Mouse (Mus musculus) heart, adult 18-20 months (tissue): ENCODE data around the gene Lama4. TPM values are rescaled to one million over a fixed set of nuclear protein-coding genes. Genes with fewer than 3 reads are reported as not detected.

ENCODE experiments used
- DNase-seq, 2 experiments: peaks; one replicate each; pipeline ENCODE4 v3.0.0; 2021 to 2022; ENCODE audit warnings: mixed read lengths in 1 of 2
- total RNA-seq, 2 experiments: library from RNA; stranded (reverse); gene quantifications; 2 replicates each; pipeline ENCODE4 v1.2.3; 2021

Lama4 gene
- total RNA-seq, 2 experiments from 2014 or later, result 47.2 to 52.0 TPM

DNA sequence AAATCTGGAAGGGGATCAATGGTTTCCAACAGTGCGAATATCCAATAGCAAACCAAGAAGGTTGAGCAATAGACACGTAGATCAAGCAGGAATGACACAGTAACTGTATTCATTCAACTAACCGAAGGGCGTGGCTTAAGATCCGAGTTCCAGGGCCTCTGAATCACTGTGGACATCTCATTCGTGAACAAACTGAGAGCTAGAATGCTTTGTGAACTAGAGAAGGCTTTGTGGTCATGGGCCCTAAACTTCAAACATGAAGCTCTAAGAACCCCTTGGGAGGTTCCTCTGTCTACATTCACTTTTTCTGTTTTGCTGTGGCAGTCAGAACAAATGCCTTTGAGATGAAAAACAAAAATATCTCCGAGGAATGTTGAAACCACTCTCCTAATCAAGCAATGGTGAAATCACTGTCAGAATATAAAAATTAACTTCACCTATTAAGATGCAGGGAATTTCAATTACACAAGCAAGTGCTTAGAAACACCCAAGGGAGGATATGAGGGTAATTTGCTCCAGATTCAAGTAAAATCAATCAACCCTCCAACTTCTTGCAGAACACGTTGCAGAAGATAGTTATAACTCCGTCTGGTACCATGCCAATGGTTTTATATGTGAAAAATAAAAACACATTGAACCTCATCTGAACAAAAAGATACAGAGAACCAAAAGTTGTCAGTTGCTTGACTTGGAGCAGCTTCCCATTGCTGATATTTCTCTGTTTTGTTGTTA lies 29.6 kb downstream of the Lama4 start:
- DNase-seq, result peak in 1 of 2 experiments; percentile 52

DNA sequence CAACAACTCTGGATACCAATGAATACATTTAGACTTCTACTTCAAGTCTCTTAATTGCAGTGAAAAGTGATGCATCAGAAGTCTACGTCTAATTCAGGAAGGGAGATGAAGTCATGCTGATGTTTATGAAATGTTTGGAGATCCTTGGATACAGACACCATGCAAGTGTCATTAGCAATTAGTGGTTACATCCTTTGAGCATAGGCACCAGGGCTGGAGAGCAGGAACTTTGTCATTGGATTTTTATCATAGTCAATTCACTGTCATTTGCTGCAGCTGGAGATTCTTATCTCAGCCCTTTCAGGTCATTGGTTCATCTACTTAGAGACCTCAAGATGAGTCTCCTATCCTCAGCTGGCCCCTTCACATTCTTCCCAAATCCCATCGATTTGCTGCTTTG lies 30.6 kb downstream of the Lama4 start:
- DNase-seq, result no peak

DNA sequence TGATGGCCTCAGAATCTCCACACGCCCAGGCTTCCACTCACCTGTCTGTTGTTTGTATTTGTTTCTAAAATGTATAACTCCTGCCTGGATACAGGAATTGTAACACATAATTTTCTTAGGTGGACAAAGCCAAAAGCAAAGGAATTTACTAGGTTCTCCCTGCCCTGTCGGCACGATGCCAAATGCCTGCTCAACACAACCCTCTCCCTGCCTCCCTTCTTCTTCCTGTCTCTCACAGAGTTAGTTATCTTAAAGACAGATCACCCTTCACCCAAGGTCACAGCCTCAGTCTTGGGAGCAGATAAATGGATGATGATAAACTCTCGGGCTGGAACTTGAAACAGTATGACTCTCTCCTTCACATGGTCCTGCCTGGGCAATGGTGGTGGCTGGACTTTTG lies 35.6 kb downstream of the Lama4 start:
- DNase-seq, result no peak

DNA sequence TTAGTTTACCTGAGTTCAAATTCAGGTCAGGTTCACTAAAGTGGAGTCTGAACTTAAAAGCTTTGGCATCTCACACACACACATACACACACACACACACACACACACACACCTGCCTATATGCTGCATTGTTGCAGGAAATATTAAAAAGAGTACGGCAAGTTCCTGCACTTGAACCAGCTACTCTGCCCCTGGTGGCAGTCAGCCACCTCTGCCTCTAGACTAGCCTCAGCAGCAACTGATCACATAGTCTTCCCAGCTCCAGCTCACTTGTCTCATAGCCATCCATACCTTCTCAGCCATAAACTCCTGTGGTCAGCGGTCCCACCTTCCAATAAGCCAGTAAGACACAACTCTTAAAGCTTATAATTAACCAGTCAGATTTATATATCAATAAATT lies 37.2 kb downstream of the Lama4 start:
- no peak for DNase-seq

DNA sequence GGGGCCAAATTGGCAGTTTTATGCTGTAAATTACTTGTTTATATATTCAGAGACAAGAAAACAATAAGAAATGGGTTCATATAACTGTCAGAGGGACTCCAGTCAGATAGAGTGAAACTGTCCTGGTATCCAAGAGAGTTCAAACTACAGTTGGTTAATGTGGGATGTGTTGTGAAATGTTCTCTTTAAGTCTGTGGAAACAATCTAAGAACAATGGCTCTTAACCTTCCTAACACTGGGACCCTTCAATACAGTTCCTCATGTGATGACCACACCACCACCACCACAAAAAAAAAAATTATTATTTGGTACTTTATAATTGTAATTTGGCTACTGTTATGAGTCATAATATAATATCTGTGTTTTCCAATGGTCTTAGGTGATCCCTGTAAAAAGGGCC lies 38.2 kb downstream of the Lama4 start:
- no peak for DNase-seq

DNA sequence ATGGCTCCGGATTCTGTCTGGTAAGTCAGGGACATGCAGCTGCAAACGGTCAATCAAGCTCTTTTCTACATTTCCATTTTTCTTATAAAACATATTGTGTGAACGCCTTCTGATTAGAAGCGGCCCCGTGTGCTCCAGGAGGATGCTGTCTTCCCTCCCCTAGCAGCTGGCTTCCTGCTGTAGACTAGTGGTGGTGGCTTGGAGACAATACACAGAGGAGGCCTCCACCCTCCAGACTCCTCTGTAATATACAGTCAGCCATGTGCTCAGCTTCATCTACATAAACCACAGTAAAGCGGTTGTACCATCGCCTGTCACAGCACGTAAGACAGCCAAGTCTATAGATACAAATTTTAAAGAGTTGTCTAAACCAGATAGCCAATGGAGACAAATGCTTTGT lies 40.2 kb downstream of the Lama4 start:
- DNase-seq, result no peak

DNA sequence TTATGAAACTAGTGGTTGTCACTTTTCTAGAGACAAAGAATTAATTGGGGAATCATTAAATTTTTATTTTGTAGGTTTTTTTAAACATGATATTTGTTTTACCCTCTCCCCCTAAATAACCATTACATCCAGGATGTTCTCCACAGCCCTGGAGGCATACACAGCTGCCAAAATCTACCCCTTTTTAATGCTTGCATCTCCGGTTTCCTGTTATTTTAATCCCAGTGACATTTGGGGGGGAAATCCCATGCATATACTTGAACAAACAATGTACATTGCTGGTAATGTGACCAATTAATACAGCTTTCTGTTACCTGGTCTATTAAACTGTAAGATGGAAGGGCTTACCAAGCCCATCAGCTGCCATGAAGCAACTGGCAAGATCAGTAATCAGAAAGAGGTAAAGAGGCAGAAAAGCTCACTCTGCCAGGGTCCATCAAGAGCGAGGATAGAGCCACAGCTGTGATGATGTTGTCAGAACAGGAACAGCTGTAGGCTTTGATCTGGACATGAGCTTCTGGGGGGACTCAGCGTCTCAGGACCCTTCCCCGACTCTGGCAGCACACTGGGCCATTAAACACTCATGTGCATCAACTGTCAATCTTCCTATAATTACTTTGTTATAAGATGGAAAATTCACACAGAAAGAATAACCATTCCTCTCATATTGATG lies 41.3 kb downstream of the Lama4 start:
- DNase-seq, result no peak

DNA sequence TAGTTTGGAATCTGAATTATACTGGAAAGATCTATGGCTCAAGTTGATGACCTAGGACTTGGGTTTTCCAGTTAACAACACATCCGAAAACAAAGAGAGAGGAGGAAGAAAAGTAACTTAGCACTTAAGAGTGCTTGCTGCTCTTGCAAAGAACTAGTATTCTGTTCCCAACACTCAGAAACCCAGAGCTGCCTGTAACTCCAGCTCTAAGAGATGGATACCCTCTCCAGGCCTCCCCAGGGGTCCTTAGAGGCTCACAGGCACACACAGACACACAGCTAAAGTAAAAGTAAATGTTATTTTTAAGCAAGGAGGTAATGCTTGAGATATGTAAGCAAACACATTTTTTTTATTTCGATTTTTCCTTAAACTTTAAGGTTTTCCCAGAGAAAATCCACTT lies 49.5 kb downstream of the Lama4 start:
- DNase-seq, result no peak

DNA sequence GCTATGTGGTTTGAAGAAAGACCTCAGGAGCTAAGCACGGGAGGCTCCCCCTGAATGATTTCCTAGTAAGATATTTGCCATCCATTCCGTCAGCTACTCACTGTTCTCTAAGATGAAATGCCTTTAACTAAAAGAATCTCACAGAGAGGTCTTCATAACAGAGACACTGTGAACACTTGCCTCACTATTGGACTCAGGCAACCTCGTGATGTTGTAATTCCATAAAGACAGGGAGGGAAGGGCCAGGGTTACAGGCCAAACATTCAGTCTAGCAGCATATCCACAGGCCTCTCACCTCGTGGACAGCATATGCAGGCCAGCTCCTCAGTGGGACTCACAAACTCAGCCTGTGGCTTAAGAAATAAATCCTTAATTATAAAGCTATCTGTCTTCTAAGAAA lies 52.7 kb downstream of the Lama4 start:
- no peak for DNase-seq

DNA sequence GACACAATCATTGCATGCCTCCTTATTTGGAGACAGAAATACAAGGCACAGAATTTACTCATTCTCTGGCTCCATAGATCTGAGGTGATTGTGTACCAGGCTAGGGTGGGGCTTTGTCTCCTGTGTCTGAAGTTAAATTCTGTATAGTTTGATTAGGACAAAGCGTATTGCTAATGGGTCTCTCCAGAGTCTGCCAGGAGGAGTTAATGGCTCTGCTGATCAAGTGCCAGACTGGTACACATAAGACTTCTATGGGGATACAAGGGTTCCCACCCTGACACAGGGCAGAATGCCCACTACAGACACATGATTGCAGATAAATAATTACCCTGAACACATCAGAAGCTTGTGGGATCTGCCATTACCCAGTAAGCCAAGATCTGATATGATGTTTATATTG lies 53.3 kb downstream of the Lama4 start:
- no peak for DNase-seq

DNA sequence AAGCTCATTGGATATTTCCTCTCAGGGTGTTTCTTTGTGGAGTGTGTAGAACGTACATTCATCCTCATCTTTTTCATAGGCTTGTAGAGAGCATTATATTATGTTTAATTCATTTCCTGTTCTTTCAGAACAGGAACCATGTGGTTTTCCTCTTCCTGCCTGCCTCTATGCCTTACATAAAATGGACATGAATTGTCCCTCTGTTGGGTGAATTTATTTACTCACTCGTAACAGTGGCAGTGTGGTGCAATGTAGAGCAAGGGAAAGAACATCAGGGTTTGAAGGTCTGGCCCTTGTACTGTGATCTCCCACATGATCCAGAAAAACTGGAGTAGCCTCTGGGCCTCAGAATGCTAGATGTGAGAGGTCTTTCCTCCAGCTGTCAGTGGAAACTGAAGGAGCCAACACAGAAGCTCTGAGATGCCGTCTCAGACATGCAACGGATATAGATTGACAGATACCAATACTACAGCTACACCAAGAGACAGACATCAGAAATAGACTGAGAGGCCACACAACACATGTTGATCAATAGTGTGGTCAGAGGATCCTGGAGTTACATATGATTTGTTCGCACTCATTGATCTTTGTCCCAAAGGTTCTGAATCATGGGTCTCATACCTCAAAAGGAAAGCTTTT lies 58.4 kb downstream of the Lama4 start:
- no peak for DNase-seq

DNA sequence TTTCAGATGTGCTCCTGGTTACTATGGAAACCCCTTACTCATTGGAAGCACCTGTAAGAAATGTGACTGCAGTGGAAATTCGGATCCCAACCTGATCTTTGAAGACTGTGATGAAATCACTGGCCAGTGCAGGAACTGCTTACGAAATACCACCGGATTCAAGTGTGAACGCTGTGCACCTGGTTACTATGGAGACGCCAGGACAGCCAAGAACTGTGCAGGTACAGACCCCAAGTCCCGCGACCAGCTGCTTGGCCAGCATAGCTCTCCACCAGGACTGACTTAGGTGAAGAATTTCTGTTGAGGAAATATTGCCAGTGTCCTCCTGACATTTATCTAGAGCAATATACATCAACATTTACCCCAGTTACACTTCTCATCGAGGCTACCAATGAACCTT lies 61.2 kb downstream of the Lama4 start:
- DNase-seq, result no peak

DNA sequence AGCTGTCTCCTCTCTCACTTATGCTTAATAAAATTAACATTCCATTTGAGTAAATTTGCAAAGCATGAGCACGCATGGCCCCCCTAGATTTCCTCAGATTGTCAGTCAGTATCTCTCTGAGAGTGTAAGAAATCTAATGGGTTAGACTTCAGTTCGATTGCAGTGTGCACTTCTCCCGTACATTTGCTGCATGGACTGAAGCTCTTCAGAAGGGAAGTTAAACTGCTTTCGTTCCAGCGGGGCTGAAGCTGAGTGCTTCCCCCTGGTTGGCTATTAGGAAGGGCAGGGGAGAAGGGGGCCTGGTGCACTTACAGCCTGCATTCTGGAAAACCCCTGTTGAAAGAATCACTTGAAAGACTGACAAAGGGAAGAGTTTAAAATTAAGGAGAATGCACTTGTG lies 61.7 kb downstream of the Lama4 start:
- DNase-seq, result no peak

DNA sequence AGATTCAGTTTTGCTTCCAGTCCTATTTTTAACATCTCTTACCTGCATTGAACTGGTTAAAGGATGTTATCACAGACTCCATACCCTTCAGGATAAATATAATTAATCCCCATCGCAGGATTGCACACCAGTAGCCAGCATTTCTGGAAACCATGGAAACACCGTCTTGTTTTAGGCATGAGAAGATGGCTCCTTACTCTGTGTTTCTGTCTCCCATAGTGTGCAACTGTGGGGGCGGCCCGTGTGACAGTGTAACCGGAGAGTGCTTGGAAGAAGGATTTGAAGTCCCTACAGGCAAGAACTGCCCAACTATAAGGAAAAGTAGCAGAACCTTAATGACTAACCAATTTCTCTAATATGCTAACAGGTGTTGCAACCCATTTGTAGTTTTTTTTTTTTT lies 63.1 kb downstream of the Lama4 start:
- no peak for DNase-seq

DNA sequence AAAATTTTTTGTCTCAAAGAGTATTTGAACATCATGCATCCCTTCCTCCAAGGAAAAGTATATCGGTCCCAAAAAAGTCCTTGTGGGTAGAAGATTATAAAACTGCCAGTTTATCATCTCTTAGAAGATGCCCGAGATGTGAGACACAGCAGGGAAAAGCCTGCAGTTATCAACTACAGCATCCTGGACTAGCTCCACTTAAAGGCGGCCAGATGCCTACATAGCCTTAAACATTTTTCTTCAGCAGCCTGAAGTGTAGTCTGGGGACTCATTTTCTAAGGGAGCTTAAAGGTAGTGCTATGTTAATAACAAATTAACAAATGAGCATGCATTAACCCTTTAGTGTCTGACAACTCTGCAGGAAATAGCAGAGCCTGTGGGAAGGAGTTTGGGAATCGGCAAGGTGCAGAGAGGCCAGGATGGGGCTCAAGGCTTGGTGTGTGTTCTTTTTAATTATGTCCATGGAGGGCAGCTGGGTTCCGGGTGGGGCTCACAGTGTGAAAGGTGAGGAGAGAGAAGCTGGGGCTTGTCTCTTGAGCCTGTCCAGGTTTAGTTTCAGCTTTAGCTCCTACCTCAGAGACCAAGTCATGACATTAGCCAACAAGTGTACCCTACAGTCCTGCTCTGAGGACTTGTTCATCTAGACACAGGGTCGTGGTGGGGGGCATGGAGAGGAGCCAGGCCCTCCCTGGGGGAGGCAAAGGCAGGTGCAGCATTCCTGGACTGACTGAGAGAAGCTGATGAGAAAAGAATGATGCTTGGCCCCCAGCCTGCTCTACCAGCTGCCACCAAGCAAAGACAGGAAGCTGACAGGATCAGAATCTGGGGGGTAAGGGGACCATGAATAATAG lies 64.2 kb downstream of the Lama4 start:
- no peak for DNase-seq

DNA sequence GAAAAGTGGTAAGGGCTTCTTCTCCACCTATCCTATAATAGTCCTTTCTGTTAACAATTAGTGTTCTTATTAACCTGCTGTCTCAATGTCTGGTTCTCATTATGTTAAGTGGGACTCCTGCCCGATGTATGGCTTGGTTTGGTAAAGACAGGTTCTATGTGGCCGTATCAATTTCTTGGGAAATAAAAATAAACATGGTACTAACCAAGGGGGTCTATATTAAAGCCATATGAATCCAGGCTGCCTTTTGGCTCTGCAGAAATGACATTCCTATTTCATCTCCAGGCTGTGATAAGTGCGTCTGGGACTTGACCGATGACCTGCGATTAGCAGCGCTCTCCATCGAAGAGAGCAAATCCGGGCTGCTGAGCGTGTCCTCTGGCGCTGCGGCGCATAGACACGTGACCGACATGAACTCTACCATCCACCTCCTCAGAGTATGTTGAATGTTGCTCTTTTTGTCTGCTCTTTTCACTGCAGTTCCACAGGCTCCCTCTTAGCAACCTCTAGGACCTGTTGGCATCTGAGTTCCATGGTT lies 64.9 kb downstream of the Lama4 start:
- no peak for DNase-seq

DNA sequence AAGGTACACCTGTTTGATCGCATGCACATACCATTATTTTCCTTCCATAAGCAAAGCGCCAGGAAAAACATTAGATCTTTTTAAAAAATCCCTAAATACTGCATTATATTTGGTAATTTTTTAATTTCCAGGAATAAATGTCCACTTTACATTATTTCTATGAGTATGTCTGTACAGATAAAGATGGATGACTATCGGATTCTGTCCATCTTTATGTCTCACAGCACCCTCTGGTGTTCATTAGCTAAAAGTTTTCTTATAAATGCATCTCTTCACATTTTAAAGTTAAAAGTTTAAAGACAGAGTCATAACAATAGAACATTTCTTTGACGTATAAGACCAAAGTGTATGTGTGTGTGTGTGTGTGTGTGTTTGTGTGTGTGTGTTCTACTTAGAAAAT lies 74.2 kb downstream of the Lama4 start:
- no peak for DNase-seq

DNA sequence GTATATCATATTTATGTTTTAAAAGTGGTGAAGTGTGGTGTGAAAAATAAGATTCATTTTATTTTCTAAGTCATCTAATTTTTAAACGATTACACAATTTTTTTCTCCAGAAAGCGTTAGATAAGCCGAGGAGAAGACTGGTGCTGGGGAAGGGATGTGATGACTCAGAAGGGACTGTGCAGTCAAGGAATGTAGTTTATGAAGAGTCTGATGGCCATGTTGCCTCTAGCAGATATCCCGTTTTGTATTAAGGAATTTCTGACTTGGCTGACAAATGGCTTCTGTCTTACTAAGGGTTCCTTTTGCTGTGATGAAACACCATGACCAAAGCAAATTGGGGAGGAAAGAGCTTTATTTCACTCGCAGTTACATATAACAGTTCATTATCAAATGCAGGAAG lies 74.7 kb downstream of the Lama4 start:
- no peak for DNase-seq

DNA sequence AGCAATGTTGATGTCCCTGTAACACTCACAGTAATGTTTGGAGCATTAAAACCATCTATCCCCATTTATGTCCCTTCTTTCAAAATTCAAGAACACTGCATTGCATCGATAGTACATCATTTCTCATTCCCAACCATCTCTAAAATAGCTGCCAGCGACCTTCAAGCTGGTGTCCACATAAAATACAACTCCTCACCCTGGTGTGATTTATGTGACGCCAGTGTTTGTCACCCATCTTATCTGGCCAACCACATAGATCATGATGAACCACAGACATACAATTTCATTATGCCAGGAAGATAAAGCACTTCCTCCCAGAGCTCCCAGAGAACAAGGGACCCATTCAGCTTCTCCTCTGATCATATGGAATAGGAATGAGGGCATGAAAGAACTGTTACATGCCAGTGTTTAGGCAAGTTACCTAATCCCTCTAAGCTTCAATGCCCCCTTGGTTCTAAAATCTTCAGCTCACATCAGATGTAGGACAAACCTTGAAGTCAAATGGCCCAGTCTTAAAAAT lies 79.2 kb downstream of the Lama4 start:
- no peak for DNase-seq

DNA sequence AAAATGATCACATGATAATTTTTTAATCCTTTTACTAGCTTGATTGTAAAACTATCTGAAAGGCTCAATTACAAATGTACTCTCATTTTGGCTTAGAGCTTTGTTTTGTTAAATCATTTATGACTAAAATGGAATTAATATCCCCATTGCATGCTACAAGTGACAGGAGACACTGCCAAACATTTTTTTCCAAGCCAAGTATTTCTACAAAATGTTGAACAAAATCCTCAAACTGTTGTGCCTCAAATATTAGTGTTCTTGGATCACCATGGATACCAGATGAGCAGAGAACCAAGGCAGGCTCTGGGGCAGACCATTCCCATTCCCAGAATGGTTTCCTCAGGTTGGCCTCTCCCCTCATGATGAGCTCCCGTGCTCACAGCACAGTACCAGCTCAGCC lies 79.8 kb downstream of the Lama4 start:
- DNase-seq, result peak; percentile 29 to 46

DNA sequence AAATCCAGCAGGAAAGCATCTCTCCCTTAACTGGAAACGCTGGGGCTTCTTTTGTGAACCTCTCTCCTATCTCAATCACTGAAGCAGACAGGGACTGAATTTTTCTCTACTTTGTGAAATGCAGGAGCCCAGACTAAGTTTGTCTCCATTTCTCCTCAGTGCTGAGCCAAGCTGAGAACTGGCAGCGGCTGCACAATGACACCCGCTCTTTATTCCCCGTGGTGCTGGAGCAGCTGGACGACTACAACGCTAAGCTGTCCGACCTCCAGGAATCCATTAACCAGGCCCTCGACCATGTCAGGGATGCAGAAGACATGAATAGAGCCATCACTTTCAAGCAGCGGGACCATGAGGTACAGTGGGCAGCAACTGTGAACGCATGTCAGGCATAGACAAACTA lies 82.5 kb downstream of the Lama4 start:
- peak; percentile 30 to 35 for DNase-seq

DNA sequence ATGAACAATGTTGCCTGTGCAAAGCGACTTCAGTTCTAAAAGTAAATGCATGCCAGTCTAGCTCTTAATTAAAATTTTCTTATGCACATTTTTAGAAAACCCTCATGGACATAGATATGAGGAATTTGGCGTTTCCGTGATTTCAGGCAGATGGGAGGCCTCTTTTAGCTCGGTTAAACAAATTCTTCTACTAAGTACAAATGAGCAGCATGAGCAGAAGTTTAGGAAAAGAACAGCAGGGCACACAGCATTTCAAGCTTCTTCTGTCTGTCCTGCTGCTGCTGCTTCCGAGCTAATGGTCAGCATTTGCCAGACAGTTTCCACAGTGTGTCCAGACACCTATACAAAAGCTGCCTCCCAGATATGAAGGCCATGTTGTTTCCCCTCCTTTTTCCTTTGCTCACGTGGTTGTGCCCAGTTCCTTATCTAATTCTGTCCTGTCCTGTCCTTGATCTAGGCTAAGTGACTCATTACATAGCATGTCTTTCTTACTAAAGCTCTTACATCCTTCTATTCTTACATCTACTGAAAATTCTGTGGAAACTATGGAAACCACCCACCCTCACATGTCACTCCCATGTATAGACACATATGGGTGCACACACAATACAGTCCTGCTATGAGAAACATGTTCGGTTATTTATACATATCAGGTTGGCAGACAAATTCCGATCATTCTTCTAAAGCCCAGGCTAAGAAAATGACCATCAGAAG lies 84.4 kb downstream of the Lama4 start:
- no peak for DNase-seq
